Mouse (Mus musculus) kidney, adult 2 months (tissue): ENCODE results near the gene Cd164l2.

ENCODE experiments used
- CTCF ChIP-seq: fragments of 200-500 bp; conservative IDR thresholded peaks from 2 replicates; pipeline ENCODE4 v1.5.1; 2011; ENCODE audit warnings: low read depth, mild to moderate bottlenecking, control low read depth, low read length, moderate library complexity, mixed read lengths; ENCODE audit not compliant: insufficient read depth, insufficient read length
- POLR2A ChIP-seq: fragments of 200-500 bp; IDR thresholded peaks from one replicate; pipeline ENCODE4 v1.6.1; 2011; ENCODE audit warnings: low read depth, low read length, control low read depth

GRCm38 (mm10) chr4:133233285-133233976 is 21.5 kb downstream of the Cd164l2 start:
- TF ChIP-seq CTCF (peak; percentile 83), POLR2A (no peak)
